Mouse (Mus musculus): ENCODE results near the gene Eps8l2.

- no peak for TF ChIP-seq CTCF (IDR thresholded peaks at IDR 0.05; ENCODE audit: borderline replicate concordance, extremely low read depth, insufficient read depth, insufficient read length)
- TF ChIP-seq POLR2A (IDR thresholded peaks at IDR 0.05; ENCODE audit: borderline replicate concordance, extremely low read depth, insufficient read depth, insufficient read length, poor library complexity, severe bottlenecking) = no peak
Measured at GRCm38 (mm10) chr7:141335682-141336081, 3.0 kb upstream of the Eps8l2 start.

Data from brain, embryonic 14.5 days (tissue).